Mouse (Mus musculus): ENCODE measurements at regions not wholly inside any gene's neighbourhood (a gene's known extent, or its start where the extent isn't known, plus 50 kb on each side); places are given as distances from the start of the nearest gene placed in this dataset.

DNA sequence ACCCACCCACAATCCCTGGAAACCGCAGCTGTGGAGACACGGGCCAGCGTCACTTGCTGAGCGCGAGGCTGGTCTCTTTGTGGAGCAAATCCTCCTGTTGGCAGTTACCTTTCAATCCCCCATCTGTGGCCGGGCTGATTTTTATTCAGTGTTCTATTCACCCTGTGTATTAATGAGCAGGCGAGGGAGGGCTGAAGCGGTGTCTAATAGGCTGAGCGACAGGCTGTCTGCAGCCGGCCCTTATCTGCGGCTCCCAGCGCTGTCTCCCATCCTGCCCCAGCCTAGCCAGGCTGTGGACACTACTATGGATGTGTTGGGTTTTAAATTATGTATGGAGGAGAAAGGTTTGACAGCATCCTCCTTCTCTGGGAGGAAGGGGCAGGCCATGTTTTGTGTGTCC lies 138.3 kb upstream of the Gm26897 start:
- DNase-seq (ENCODE audit: low read depth, low spot score), result no peak

DNA sequence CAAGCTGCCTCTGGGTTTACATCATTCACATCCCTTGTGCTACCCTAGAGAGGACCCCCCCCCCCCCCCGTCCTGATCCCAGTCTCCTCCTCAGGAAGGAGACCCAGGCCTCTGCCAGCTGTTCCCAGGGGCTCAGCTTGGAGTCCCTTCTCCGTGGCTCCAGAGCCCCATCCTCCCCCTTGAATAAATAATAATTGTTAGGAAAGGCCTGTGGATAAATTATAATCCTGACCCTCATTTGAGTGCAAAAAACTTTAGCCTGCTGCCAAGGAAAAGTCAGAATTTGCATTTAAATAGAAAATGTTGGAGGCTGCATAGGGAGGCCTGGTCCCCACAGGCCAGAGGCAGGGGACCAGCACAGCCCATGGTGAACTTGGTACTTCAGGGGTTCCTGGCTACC lies 136.0 kb upstream of the Gm26897 start:
- no peak for DNase-seq (ENCODE audit: low read depth, low spot score)

DNA sequence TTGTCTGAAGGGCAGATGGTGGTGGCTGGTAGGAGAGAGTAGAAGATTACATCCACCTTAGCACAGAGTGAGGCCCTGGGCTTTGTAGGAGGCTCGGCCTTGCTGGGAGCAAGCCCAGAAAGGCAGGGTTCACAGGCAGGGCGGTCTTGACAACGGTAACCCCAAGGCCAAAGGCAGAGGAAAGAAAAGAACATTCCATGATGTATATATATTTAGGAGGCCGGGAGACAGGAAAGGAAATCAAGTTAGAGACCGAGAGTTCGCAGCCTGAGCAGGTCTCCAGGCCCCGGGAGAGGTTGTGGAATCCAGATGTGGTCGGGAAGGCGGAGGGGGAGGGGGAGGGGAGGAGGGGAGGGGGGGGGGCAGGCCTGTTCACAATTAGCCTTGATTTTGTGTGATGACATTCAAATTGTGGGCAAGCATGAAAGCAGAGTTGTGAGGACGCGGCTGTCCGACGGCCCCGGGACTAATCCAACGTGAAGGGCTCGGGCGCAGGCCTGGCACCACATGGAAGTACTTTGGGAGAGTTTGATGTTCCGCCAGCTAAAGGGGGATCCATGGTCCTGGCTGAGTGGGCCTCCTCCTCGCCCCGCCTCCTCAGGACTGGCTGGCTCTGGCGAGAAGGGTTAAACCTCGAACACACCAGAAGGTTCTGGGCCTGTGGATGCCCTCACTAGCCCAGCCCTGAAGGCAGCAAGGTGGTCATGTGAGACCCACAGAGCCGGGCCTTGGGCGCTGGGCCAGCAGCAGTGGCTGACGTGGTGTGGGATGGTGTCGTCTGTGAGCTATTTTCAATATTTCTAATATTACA lies 131.8 kb upstream of the Gm26897 start:
- no peak for DNase-seq (ENCODE audit: low read depth, low spot score)

DNA sequence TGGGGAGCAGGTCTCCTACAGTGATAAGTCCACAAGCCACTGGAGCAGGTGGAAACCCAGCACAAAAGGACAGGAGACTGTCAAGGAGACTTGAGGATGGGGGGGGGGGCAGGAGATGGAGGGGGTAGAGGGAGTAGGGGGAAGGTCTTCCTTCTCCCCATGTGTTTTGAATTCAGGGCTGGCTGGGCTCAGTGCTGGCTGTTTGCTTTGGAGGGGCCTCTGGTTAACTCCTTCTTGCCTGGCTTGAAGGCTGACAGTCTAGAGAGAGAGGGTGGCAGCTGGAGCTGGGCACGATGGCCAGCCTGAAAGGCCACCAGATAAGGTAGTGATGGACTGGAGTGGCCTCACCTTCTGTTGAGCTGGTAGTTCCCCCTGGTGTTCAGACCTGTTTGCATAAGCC lies 120.0 kb upstream of the Gm26897 start:
- no peak for DNase-seq (ENCODE audit: low read depth, low spot score)

DNA sequence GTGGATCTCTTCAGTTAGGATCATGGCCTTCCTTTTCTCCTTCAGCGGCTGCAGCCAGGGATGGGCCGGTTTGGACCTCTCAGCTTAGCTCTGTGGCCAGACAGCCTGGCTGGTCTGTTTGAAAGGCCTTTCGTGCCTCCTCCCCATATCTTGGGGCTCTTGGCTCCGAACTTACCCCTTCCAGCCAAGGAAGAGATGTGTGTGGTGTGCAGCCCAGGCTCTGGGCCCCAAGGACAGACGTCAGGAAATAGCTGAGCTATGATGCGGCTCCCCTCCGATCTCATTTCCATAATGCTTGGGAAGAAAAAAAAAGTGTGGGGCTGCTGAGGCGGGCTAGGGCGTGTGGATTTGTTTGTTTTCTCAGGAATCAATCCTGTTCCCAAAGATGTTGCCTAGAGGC lies 113.8 kb upstream of the Gm26897 start:
- peak; percentile 15 for DNase-seq (ENCODE audit: low read depth, low spot score)

DNA sequence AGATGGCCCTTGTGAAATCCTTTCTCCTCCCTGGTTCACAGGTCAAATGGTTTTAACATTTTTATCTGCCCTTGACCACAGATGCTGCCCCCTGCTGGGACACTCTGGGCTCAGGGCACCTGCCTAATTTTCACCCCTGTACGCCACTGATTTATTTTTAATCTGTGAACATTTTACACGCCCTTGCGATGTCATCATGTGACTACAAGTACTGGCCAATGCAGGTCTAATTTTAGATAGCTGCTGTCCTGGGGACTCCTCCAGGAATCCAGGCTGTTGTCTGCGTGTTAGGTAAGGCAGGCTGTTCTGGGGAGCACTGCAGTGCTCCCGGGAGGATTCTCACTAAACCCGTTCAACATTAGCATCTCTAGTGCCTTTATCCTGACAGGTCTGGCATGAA lies 113.1 kb upstream of the Gm26897 start:
- peak; percentile 47 for DNase-seq (ENCODE audit: low read depth, low spot score)

DNA sequence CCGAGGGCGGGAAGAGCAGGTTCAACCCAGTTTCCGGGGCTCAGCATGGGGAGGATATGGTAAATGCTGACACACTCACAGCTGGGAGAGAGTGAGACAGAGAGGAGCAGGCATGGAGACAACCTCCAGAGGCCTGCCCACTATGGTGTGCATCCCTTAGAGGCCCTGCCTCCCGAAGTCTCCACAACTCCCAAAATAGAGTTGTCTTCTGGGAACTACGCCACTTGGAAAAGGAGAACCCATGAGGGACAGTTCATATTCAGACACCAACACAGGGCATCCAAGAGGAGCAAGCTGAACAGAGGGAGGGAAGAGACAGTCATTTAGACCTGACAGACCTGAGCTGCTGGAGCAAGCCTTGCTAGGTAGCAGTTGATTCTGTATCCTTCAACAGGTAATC lies 111.2 kb upstream of the Gm26897 start:
- no peak for DNase-seq (ENCODE audit: low read depth, low spot score)

DNA sequence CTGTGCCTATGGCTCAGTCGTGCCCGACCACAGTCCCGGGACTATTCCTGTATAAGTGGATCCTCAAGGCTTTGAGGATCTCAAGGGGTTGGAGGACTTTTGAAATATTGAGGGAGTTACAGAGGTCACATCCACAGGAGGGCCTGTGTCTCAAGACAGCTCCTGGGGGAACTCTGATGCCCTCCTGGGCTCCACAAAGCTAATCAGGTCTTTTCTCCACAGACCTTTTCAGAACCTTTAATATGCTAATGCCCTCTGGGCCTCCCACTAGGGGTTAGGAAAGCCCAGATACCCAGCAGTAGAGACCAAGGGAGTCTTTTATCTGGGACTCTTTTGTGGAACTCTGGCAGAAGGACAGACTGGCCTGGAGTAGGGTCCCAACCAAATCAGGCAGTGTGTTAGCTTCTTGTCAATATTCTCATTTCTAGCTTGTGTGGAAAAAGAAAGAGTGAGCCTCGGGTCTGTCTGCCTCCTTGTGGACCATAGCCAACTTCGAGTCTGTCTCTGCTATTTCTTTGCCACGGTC lies 107.4 kb upstream of the Gm26897 start:
- DNase-seq (ENCODE audit: low read depth, low spot score), result no peak

DNA sequence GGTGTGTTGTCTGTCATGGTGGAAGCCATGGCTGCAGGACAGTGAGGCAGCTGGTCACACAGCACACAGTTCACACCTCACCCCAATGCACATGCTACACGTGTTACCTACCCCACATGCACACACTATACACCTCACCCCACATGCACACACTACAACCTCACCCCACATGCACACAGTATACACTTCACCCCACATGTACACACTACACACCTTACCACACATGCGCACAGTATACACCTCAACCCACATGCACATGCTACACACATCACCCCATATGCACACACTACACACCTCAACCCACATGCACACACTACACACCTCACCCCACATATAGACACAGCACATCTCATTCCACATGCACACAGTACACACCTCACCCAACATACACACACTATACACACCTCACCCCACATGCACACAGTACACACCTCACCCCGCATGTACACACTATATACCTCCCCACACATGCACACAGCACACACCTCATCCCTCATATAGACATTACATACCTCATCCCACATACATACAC lies 103.3 kb upstream of the Gm26897 start:
- no peak for DNase-seq (ENCODE audit: low read depth, low spot score)

- no peak for DNase-seq (ENCODE audit: low read depth, low spot score)
These were observed 102.1 kb upstream of the Gm26897 start for GRCm38 (mm10) chr5:111631572-111632161.

- DNase-seq (ENCODE audit: low read depth, low spot score), result no peak
These were observed 98.6 kb upstream of the Gm26897 start for GRCm38 (mm10) chr5:111635092-111635491.

- DNase-seq (ENCODE audit: low read depth, low spot score), result no peak
These were observed 96.8 kb upstream of the Gm26897 start for GRCm38 (mm10) chr5:111636969-111637368.

- DNase-seq (ENCODE audit: low read depth, low spot score), result no peak
These were observed 95.4 kb upstream of the Gm26897 start for GRCm38 (mm10) chr5:111638306-111638705.

DNA sequence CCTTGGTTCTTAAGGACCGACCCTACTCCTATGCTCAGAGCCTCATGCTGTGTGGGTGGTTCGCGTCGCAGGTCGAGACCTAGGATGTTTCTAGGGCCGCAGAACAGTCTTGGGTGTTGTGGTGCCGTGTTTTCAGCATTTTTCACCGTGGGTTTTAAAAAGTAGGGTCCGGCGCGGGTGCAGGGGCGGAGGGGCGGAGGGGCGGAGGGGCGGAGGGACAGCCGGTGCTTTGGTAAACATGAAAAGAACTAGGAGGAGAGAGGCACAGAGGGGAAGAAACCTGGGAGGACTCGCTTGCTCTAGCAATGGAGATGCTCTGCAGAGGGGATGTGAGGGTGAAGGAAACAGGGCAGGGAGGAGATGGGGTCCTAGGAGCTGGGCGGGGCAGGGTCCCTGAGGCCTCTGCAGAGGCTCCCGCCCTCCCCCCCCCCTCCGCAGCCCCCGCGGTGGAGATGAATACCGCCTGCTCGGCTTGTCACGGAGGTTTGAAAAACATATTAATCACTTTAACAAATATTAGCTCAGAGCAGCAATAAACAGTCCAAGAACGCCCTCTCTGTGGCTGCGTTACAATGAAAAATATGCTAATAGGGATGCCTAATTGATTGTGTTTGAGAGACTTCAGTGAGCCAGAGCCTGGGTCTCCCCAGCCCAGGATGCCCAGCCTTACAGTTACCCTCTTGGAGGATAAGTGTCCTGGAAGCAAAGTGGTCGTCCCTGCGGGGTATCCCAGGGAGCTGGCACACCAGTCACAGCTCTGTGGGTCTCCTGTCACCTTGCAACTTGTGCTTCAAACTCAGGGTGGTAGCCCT lies 94.0 kb upstream of the Gm26897 start:
- no peak for DNase-seq (ENCODE audit: low read depth, low spot score)

GRCm38 (mm10) chr5:111640976-111641375 lies 92.7 kb upstream of the Gm26897 start:
- no peak for DNase-seq (ENCODE audit: low read depth, low spot score)

DNA sequence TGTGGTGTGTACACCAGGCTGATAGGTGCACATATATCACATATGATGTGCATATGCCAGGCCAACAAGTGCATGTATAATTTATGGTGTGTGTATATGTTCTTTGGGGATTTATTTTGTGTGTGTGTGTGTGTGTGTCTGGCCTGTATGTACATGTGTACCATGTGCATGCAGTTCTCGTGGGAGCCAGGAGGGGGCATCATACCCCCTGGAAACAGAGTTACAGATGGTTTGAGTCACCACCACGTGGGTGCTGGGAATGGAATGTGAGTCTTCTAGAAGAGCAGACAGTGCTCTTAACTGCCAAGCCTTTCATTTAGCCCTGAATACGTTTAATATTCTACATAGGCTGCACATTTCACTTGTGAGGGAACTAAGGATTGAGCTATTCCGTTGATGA lies 92.0 kb upstream of the Gm26897 start:
- DNase-seq (ENCODE audit: low read depth, low spot score), result no peak

GRCm38 (mm10) chr5:111644142-111644541 lies 89.6 kb upstream of the Gm26897 start:
- no peak for DNase-seq (ENCODE audit: low read depth, low spot score)

GRCm38 (mm10) chr5:111644788-111645187 lies 88.9 kb upstream of the Gm26897 start:
- no peak for DNase-seq (ENCODE audit: low read depth, low spot score)

DNA sequence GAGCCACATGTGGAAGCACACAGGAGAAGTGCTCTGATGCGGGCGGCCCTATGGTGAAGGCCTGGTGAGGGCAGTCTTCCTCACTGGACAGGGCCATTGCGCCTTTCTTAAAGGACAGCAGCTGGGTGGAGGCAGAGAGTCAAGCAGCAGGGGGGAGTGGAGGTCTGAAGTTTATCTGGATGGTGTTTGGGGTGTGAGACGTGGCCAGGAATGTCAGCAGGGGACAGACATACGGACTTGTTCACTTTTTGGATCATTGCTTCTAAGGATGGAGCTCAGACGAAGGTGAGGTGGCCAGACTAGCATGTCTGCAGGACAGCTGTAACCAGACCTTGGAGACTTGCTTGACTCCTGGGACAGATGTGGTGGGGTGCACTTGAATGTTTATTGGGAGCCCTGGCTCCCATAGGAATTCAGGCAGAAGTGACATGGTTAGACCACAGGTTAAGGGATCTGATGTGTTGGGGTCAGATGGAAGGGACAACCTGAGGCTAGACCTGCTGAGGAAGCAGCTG lies 86.0 kb upstream of the Gm26897 start:
- no peak for DNase-seq (ENCODE audit: low read depth, low spot score)

DNA sequence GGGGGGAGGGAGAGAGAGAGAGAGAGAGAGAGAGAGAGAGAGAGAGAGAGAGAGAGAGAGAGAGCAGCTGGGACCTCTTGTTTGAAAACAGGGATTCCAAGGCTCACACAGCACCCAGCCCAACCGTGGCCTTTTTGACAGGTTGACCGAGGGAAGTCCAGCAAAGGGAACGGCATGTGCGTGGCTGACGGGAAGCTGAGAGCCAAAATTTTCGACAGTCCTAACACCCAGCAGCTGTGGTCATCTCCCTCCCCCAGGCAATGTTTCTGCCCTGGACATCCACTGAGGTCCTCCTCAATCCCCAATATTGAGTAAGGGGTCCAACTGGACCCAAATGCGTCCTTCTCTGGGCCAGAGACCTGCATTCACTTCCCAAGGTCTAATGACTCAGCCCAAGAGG lies 85.2 kb upstream of the Gm26897 start:
- no peak for DNase-seq (ENCODE audit: low read depth, low spot score)

DNA sequence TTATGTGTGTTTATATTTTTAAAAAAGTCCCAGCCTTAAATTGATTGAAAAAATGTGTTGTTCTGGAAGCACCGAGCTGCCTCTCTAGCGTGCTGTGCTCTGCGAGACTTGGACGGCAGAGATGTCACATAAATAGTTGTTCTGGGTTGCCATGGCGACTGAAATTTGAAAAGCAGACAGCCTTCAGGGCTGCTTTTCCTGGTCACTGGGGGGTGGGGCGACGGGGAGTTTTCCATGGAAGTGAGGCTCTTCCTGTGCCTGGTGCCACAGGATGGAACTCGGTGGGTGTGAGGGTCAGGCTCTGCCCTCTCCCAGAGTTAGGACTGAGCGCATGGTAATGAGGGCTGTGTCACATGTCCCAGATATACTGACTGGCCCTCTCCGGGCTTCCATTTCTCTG lies 84.7 kb upstream of the Gm26897 start:
- DNase-seq (ENCODE audit: low read depth, low spot score), result peak; percentile 87

DNA sequence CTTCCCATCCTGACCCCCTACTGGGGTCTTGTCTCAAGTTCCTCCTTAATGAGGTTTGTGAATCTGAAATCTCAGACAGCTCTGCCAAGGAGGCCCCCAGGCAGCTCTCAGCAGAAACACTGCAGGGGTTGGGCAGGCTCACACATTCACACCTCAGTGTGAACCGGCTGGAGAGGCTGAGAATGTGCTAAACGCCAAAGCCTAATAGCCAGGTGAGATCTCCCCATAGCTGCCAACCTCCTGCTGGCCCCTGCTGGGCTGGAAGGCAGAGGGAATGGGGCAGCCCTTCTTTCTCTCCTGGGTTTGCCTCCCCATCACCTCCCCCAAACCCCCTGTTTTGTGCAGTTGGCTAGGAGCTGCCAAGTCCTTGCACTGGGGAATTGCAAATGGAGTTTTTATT lies 81.3 kb upstream of the Gm26897 start:
- DNase-seq (ENCODE audit: low read depth, low spot score), result no peak
